Comparison of ENCODE assay signal across 8 mouse cellular contexts in genomic region chr1:43065615-43066310, GRCm38 (mm10). TPM values are rescaled to one million over a fixed set of nuclear protein-coding genes. Genes with fewer than 3 reads are reported as not detected.
DNase-seq lines count a peak whose midpoint lies in the region; ATAC-seq and TF ChIP-seq lines count a peak whose summit lies in the region.

No protein-coding gene starts in this region.

- H3K4me1 ChIP-seq in forebrain, postnatal 0 days (ENCODE audit: insufficient read depth) = no peaks in the 10 kb centered on the region
- no peaks in the 10 kb centered on the region for H3K4me1 ChIP-seq in hindbrain, postnatal 0 days (ENCODE audit: insufficient read depth, low read length)

- peaks cover 48% of the 10 kb centered on the region for H3K36me3 ChIP-seq in forebrain, postnatal 0 days (ENCODE audit: insufficient read depth)
- peaks cover 27% of the 10 kb centered on the region for H3K36me3 ChIP-seq in hindbrain, postnatal 0 days (ENCODE audit: insufficient read depth, low read length)

- H3K27ac ChIP-seq in forebrain, postnatal 0 days (ENCODE audit: low read depth, low read length) = no peak overlapping the region
- no peak overlapping the region for H3K27ac ChIP-seq in hindbrain, postnatal 0 days

- DNase-seq in gastrocnemius, postnatal 10 days = peak; percentile 60
- DNase-seq in gastrocnemius, adult 8-10 months (ENCODE audit: low spot score in 2 of 2) = no peak
- peak; percentile 26 for DNase-seq in cerebellum, adult 8-10 months
- DNase-seq in forebrain, postnatal 0 days = peak; percentile 88
- peak; percentile 90 for DNase-seq in hindbrain, postnatal 0 days (ENCODE audit: low spot score)
- peak; percentile 46 for DNase-seq in left cerebral cortex, adult 11 months (ENCODE audit: low spot score)
- peak; percentile 58 for DNase-seq in lung, postnatal 25 days (ENCODE audit: low spot score)
- peak; percentile 84 to 86 for DNase-seq in right cerebral cortex, postnatal 10 days (ENCODE audit: low spot score in 2 of 2)

- H3K27me3 ChIP-seq in forebrain, postnatal 0 days (ENCODE audit: insufficient read depth, low read length) = no peaks in the 10 kb centered on the region
- no peaks in the 10 kb centered on the region for H3K27me3 ChIP-seq in hindbrain, postnatal 0 days (ENCODE audit: insufficient read depth, low read length)

- 42% methylated on average over 9 of the region's 9 CpGs for WGBS in forebrain, postnatal 0 days
- 52% methylated on average over 8 of the region's 9 CpGs for WGBS in hindbrain, postnatal 0 days

- no peak overlapping the region for H3K4me2 ChIP-seq in forebrain, postnatal 0 days (ENCODE audit: low read depth)
- no peak overlapping the region for H3K4me2 ChIP-seq in hindbrain, postnatal 0 days (ENCODE audit: low read depth, low read length)

- TF ChIP-seq CTCF in forebrain, postnatal 0 days (IDR thresholded peaks at IDR 0.05; ENCODE audit: low read depth) = peak; percentile 97
- peak; percentile 95 for TF ChIP-seq CTCF in hindbrain, postnatal 0 days (IDR thresholded peaks at IDR 0.05; ENCODE audit: low read depth)

- no peak overlapping the region for H3K4me3 ChIP-seq in forebrain, postnatal 0 days (ENCODE audit: low read depth, low read length)
- H3K4me3 ChIP-seq in hindbrain, postnatal 0 days (ENCODE audit: low read length) = no peak overlapping the region

- peak; percentile 98 for ATAC-seq in forebrain, postnatal 0 days
- ATAC-seq in hindbrain, postnatal 0 days = peak; percentile 95

- no peaks in the 10 kb centered on the region for H3K9me3 ChIP-seq in forebrain, postnatal 0 days (ENCODE audit: low read length)
- no peaks in the 10 kb centered on the region for H3K9me3 ChIP-seq in hindbrain, postnatal 0 days (ENCODE audit: low read length)

- H3K9ac ChIP-seq in forebrain, postnatal 0 days = no peak overlapping the region
- H3K9ac ChIP-seq in hindbrain, postnatal 0 days (replicated peaks; ENCODE audit: low read length) = no peak overlapping the region

RNA-seq across cellular contexts. Expression of gene Tgfbrap1, which starts 32.7 kb away (rescaled TPM):
- 10 to 100 TPM; 12.0 to 12.6 TPM for total RNA-seq in gastrocnemius, postnatal 10 days (2021)
- 10 to 100 TPM; 11.3 to 15.0 (median 13.3) TPM for total RNA-seq in gastrocnemius, adult 8-10 months (2022)
- 32.8 and 39.3 TPM in 2 replicates for total RNA-seq in forebrain, postnatal 0 days (2014; rRNA removed)
- polyA plus RNA-seq in forebrain, postnatal 0 days (2015; fragmentation: Nextera tagmentation; extraction: Ambion mirVana) = 12.8 and 15.8 TPM in 2 replicates
- total RNA-seq in hindbrain, postnatal 0 days (2014; rRNA removed) = 42.1 and 50.9 TPM in 2 replicates
- polyA plus RNA-seq in hindbrain, postnatal 0 days (2015; fragmentation: Nextera tagmentation; extraction: Ambion mirVana) = 13.3 and 13.6 TPM in 2 replicates

RNA-seq across cellular contexts. Expression of gene AI597479, which starts 32.7 kb away (rescaled TPM):
- 10 to 100 TPM; 11.7 to 12.8 TPM for total RNA-seq in gastrocnemius, postnatal 10 days (2021)
- total RNA-seq in gastrocnemius, adult 8-10 months (2022) = 10 to 100 TPM; 16.9 to 19.4 (median 18.6) TPM
- 45.7 and 46.7 TPM in 2 replicates for total RNA-seq in forebrain, postnatal 0 days (2014; rRNA removed)
- polyA plus RNA-seq in forebrain, postnatal 0 days (2015; fragmentation: Nextera tagmentation; extraction: Ambion mirVana) = 28.4 and 37.0 TPM in 2 replicates
- total RNA-seq in hindbrain, postnatal 0 days (2014; rRNA removed) = 20.7 and 22.8 TPM in 2 replicates
- 28.8 and 29.5 TPM in 2 replicates for polyA plus RNA-seq in hindbrain, postnatal 0 days (2015; fragmentation: Nextera tagmentation; extraction: Ambion mirVana)

Comparison
In these comparisons a context has a peak if more than half of its experiments do, and no peak if none do; other contexts are left out.
1. DNase-seq: peak in gastrocnemius, postnatal 10 days (single experiment), cerebellum, adult 8-10 months (single experiment), forebrain, postnatal 0 days (single experiment), hindbrain, postnatal 0 days (single experiment), left cerebral cortex, adult 11 months (single experiment), lung, postnatal 25 days (single experiment) and right cerebral cortex, postnatal 10 days (2 of 2); none in gastrocnemius, adult 8-10 months (0 of 2).